Mouse (Mus musculus): ENCODE measurements around the gene Ppp1r12a.

DNA sequence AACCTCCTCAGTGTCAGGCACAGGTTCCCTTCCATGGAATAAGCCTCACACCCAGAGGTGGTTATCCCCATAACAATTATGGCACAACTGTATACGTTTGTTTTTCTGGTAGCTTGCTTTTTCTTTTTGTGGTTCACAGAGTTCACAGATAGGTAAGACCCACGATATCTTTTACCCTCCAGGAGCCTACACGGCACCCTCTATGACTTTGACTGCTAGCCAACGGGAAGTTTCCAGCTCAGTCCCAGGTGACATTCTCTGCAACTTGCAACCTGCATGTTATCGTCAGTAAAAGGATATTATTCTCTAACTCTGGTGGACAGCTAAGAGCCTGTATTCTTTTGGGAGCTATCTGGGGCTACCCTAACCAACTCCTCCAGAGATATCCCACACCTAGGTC lies 148.2 kb downstream of the Ppp1r12a start:
- no peak for TF ChIP-seq CTCF (conservative IDR thresholded peaks at IDR 0.05; ENCODE audit: insufficient read depth, insufficient read length, low read depth, low read length)
- TF ChIP-seq POLR2A (IDR thresholded peaks at IDR 0.05; ENCODE audit: low read depth, low read length): no peak

All from kidney, adult 2 months (tissue).